Mouse (Mus musculus) G1E (cell line): ENCODE measurements around the gene Tmem104.

Experiments
- CTCF ChIP-seq: IDR thresholded peaks from 2 replicates; pipeline ENCODE4 v1.5.1; 2012; ENCODE audit warnings: low read depth, low read length, inconsistent platforms, mixed read lengths
- GATA1 ChIP-seq: IDR thresholded peaks from 2 replicates; pipeline ENCODE4 v1.6.1; 2012; ENCODE audit warnings: borderline replicate concordance, low read length, inconsistent platforms, mixed read lengths
- POLR2AphosphoS5 ChIP-seq: IDR thresholded peaks from 2 replicates; pipeline ENCODE4 v1.6.1; 2012; ENCODE audit warnings: low read depth, low read length, inconsistent platforms; ENCODE audit not compliant: insufficient replicate concordance
- TAL1 ChIP-seq: conservative IDR thresholded peaks from 2 replicates; pipeline ENCODE4 v1.6.1; 2012; ENCODE audit warnings: low read depth, low read length, inconsistent platforms, mixed read lengths

GRCm38 (mm10) chr11:115276780-115277603 lies 89.7 kb downstream of the Tmem104 start, which contains the start of gene Fdxr:
- TF ChIP-seq CTCF (no peak), TAL1 (no peak), POLR2AphosphoS5 (no peak), GATA1 (no peak)
